Mouse (Mus musculus) spleen, adult 2 months (tissue): ENCODE results near the gene Depdc7.

ENCODE experiments used
- CTCF ChIP-seq: fragments of 200-500 bp; IDR thresholded peaks from 2 replicates; pipeline ENCODE4 v1.5.1; 2011; ENCODE audit warnings: mild to moderate bottlenecking, inconsistent platforms; ENCODE audit not compliant: insufficient read depth, insufficient read length, insufficient replicate concordance; ENCODE audit errors: extremely low read depth
- POLR2A ChIP-seq: fragments of 200-500 bp; IDR thresholded peaks from 2 replicates; pipeline ENCODE4 v1.6.1; 2011; ENCODE audit warnings: low read depth, low read length, inconsistent platforms

DNA sequence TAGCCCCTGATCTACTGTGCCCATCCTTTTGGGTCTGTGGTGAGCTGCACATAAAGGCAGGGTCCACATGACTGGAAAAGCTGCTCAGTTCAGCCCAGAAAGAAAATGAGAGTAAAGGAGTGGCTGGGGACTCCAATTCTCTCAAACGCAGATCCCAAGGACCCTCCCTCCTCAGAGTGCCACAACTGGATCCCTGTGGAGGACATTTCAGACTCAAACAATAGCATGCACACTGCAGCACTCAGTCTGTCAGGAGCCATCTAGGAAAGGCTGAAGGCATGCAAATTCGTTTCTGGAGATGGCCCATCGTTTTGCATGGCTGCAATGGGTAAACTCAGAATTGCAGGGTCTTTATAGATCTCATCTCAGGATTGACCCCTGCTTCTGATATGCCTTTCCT is 39.5 kb downstream of the Depdc7 start:
- TF ChIP-seq CTCF (no peak), POLR2A (no peak)
